Mouse (Mus musculus) E14TG2a.4 (cell line): ENCODE measurements at regions not wholly inside any gene's neighbourhood (a gene's known extent, or its start where the extent isn't known, plus 50 kb on each side); places are given as distances from the start of the nearest gene placed in this dataset.

ENCODE experiments used
- H3K27me3 ChIP-seq: 2 replicates; pipeline ENCODE4 v1.6.1; 2014; ENCODE audit warnings: low read length, control low read depth; ENCODE audit not compliant: insufficient read depth
- H3K36me3 ChIP-seq: 2 replicates; pipeline ENCODE4 v1.6.1; 2014; ENCODE audit warnings: low read length, control low read depth; ENCODE audit not compliant: insufficient read depth
- H3K4me1 ChIP-seq: replicated peaks from 2 replicates; pipeline ENCODE4 v1.6.1; 2014; ENCODE audit warnings: low read depth, low read length, control low read depth
- H3K4me3 ChIP-seq: replicated peaks from 2 replicates; pipeline ENCODE4 v1.5.1; 2014; ENCODE audit warnings: mild to moderate bottlenecking, low read length
- H3K9me3 ChIP-seq: 2 replicates; pipeline ENCODE4 v1.6.1; 2014; ENCODE audit warnings: low read length, control low read depth
- CTCF ChIP-seq: conservative IDR thresholded peaks from 2 replicates; pipeline ENCODE4 v1.5.1; 2014; ENCODE audit warnings: low read length
- NANOG ChIP-seq: IDR thresholded peaks from 2 replicates; pipeline ENCODE4 v1.6.1; 2014; ENCODE audit warnings: borderline replicate concordance, low read length, mixed read lengths
- POU5F1 ChIP-seq: IDR thresholded peaks from 2 replicates; pipeline ENCODE4 v1.6.1; 2014; ENCODE audit warnings: low read length, borderline replicate concordance

GRCm38 (mm10) chr4:142334084-142334483 lies 94.9 kb upstream of the Kazn start:
- H3K27me3 ChIP-seq = peaks cover 10% of the 10 kb centered on the region; the same call in 1 of the 2 replicates
- H3K4me3 ChIP-seq = no peak overlapping the region
- no peak for TF ChIP-seq CTCF
- no peak for TF ChIP-seq NANOG
- no peak for TF ChIP-seq POU5F1
- H3K36me3 ChIP-seq = no peaks in the 10 kb centered on the region
- H3K4me1 ChIP-seq = no peaks in the 10 kb centered on the region
- peaks cover 8% of the 10 kb centered on the region for H3K9me3 ChIP-seq

GRCm38 (mm10) chr4:142330599-142330998 lies 91.4 kb upstream of the Kazn start:
- peaks cover 7% of the 10 kb centered on the region for H3K9me3 ChIP-seq
- H3K4me1 ChIP-seq = no peaks in the 10 kb centered on the region
- H3K27me3 ChIP-seq = 0 out of 2 replicates have a peak, but pooled peaks cover under 1% of the 10 kb centered on the region
- peak; percentile 67 for TF ChIP-seq CTCF
- no peak for TF ChIP-seq POU5F1
- TF ChIP-seq NANOG = no peak
- no peak overlapping the region for H3K4me3 ChIP-seq
- H3K36me3 ChIP-seq = no peaks in the 10 kb centered on the region

DNA sequence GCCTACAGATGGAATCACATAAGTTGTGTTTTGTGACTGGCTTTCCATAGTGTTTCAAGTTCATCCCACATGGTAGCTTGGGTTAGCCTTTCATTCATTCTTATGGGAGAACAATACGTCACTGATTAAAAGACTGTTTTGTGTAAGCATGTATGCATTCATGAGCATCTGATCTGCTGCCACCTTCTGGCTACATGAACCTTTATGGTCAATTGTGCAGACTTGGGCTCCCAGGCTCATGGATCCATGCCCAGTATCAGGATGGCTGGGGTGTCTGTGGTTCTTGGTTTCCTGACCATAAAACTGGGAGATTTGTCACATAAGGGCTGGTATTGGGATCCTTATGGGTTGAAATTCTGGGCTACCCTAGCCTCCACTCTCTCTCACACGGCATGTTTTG lies 90.4 kb upstream of the Kazn start:
- H3K9me3 ChIP-seq = peaks cover 5% of the 10 kb centered on the region; the same call in 1 of the 2 replicates
- no peak for TF ChIP-seq CTCF
- no peak for TF ChIP-seq POU5F1
- no peak for TF ChIP-seq NANOG
- H3K36me3 ChIP-seq = no peaks in the 10 kb centered on the region
- 0 out of 2 replicates have a peak, but pooled peaks cover 4% of the 10 kb centered on the region for H3K27me3 ChIP-seq
- no peaks in the 10 kb centered on the region for H3K4me1 ChIP-seq
- H3K4me3 ChIP-seq = no peak overlapping the region

DNA sequence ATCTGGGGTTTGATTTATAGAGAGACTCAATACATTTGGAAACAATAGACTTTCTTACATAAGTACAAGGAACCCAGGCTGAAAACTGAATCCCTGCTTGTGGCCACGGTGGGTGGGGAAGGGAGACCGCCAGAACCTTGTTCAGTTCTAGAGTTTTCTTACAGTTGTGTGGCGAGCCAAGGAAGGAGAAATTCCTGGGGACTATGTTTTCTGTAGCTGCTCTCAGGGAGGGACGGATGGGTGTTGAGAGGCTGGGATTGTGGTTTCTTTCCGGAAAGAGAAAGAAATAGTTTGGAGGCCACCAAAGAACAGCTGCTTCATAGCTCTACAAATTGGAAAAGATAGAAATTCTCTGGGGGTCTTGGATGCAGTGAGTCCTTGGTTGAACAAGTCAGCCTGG lies 87.3 kb upstream of the Kazn start:
- H3K27me3 ChIP-seq = 0 out of 2 replicates have a peak, but pooled peaks cover 4% of the 10 kb centered on the region
- H3K9me3 ChIP-seq = peaks cover 12% of the 10 kb centered on the region
- H3K4me1 ChIP-seq = no peaks in the 10 kb centered on the region
- H3K36me3 ChIP-seq = no peaks in the 10 kb centered on the region
- H3K4me3 ChIP-seq = no peak overlapping the region
- no peak for TF ChIP-seq POU5F1
- no peak for TF ChIP-seq CTCF
- no peak for TF ChIP-seq NANOG

GRCm38 (mm10) chr4:142321209-142321863 lies 82.1 kb upstream of the Kazn start:
- no peak overlapping the region for H3K4me3 ChIP-seq
- no peaks in the 10 kb centered on the region for H3K4me1 ChIP-seq
- H3K27me3 ChIP-seq = peaks cover 14% of the 10 kb centered on the region
- no peaks in the 10 kb centered on the region for H3K36me3 ChIP-seq
- TF ChIP-seq NANOG = no peak
- TF ChIP-seq POU5F1 = no peak
- TF ChIP-seq CTCF = no peak
- H3K9me3 ChIP-seq = peaks cover 7% of the 10 kb centered on the region

DNA sequence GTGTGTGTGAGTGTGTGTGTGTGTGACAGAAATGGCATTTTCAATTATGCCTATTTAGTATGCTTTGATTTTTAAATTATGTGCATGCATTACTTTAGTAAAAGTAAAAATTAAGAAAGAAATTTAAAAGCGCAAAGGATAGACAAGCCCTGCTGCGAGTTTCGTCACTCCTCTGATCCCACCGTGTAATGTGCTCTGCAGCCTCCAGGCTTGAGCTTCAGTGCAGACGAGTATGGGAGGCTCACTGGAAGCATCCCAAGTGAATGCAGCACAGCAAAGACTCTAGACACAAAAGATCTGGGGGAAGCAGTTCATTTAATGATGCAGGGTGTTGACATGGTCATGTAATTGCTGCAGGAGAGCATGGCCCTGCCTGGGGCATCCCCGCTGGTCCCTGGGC lies 71.1 kb upstream of the Kazn start:
- H3K4me1 ChIP-seq = no peaks in the 10 kb centered on the region

GRCm38 (mm10) chr4:142308271-142308670 lies 69.1 kb upstream of the Kazn start:
- H3K36me3 ChIP-seq = no peaks in the 10 kb centered on the region
- H3K4me1 ChIP-seq = no peaks in the 10 kb centered on the region
- H3K4me3 ChIP-seq = no peak overlapping the region
- peaks cover 15% of the 10 kb centered on the region for H3K9me3 ChIP-seq
- TF ChIP-seq POU5F1 = no peak
- no peak for TF ChIP-seq NANOG
- no peak for TF ChIP-seq CTCF
- peaks cover 21% of the 10 kb centered on the region for H3K27me3 ChIP-seq

More for the DNA sequence above, 71.1 kb upstream of the Kazn start:
- no peak overlapping the region for H3K4me3 ChIP-seq
- H3K27me3 ChIP-seq = peaks cover 14% of the 10 kb centered on the region; the same call in 1 of the 2 replicates
- TF ChIP-seq NANOG = no peak
- TF ChIP-seq POU5F1 = no peak
- no peak for TF ChIP-seq CTCF
- no peaks in the 10 kb centered on the region for H3K36me3 ChIP-seq
- peaks cover 15% of the 10 kb centered on the region for H3K9me3 ChIP-seq

DNA sequence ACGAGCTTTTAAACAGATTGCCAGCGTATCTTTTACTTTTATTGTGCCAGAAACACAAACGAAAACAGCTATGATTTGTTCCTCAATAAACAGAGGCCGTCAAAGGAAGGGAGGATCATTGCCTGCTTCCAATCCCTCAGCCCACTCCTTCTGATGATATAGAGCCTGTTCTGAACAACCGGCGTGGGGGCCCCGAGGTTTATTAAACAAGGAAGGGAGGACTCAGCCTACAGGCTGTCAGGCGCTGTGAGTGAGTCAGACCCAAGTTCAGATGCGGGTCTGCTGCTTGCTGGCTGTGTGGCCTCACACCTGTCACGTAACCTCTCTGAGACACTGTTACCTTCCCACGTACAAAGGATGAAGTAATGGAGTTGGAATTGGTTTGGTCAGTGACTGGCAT lies 68.1 kb upstream of the Kazn start:
- H3K4me1 ChIP-seq = no peaks in the 10 kb centered on the region
- H3K27me3 ChIP-seq = peaks cover 23% of the 10 kb centered on the region
- H3K4me3 ChIP-seq = no peak overlapping the region
- no peak for TF ChIP-seq POU5F1
- no peak for TF ChIP-seq CTCF
- TF ChIP-seq NANOG = no peak
- no peaks in the 10 kb centered on the region for H3K36me3 ChIP-seq
- H3K9me3 ChIP-seq = peaks cover 15% of the 10 kb centered on the region

DNA sequence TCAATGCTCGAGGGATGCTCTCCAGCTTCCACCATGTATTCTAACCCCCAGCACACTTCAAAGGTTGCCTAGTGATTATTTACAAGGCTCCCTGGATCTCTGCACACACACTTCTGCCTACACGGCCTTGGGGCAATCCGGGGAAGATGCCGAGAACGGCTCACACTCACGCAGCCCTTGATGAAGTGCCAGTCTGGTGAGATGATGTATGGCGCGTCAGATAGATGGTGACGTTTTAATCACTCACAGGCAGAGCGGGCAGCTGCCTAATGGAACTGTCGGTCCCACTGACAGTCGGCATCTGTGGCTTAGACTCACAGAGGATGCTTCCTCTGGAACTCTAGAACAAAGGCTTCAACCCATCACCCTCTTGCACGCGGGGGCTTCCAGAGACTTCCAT lies 66.9 kb upstream of the Kazn start:
- Histone ChIP-seq H3K9me3 (peaks cover 8% of the 10 kb centered on the region), H3K36me3 (no peaks in the 10 kb centered on the region), H3K4me3 (no peak overlapping the region), H3K27me3 (peaks cover 27% of the 10 kb centered on the region), H3K4me1 (no peaks in the 10 kb centered on the region)
- TF ChIP-seq NANOG (no peak), POU5F1 (no peak), CTCF (no peak)
